Mouse (Mus musculus): Measurements from ENCODE around the gene Atp8a1.

- TF ChIP-seq CTCF (IDR thresholded peaks at IDR 0.05; ENCODE audit: low read depth, low read length) (no peak), POLR2A (IDR thresholded peaks at IDR 0.05; ENCODE audit: extremely low read depth, insufficient read depth, low read length) (no peak)
Measured at GRCm38 (mm10) chr5:67695055-67695710, 152.1 kb downstream of the Atp8a1 start.
